Mouse (Mus musculus): ENCODE data around the gene Sart3.
"Not testable (repeated sequence)": the region's sequence is repeated elsewhere in the genome, so short reads cannot be mapped to it uniquely, and the experiment has no call there.

Sart3 gene

DNA sequence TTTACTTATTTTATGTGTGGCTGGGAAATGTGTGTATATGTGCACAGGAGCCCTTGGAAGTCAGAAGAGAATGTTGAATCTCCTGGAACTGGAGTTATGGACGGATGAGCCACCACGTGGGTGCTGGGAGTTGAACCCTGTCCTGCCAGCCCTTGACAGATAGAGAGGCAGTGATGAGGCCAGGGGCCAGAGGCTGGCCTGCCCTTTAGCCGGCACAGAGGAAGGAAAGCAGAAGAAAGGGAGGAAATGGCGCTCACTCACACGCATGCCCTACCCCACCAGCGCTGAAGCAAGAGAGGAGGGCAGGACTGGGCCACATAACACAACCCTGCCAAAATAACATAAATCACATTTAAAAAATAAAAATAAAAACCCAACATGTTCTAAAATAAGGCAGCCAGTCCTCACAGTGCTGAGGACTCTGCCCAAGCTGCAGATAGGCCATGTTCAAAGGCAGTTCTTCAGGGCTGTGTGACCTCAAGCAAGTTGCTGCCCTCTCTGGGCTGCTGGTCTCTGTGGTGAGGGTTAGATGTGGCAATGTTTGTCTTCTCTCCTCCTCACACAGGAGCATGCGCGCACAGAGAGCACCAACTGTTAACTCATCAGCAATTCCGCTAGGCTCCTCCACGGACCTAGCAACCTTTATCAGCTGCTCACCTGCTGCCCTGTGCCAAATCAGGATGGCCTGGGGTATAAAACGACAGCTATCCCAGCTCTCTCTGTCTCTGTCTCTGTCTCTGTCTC lies 18.3 kb upstream of the Sart3 start:
- no peak for DNase-seq (ENCODE audit: low spot score)

- no peak for DNase-seq (ENCODE audit: low spot score)
Measured at GRCm38 (mm10) chr5:113789075-113789788, 16.9 kb upstream of the Sart3 start.

- DNase-seq (ENCODE audit: low spot score), result no peak
Measured at GRCm38 (mm10) chr5:113788645-113789044, 16.3 kb upstream of the Sart3 start.

- DNase-seq (ENCODE audit: low spot score), result no peak
Measured at GRCm38 (mm10) chr5:113786985-113787384, 14.7 kb upstream of the Sart3 start.

GRCm38 (mm10) chr5:113784104-113784503 lies 11.8 kb upstream of the Sart3 start:
- DNase-seq (ENCODE audit: low spot score), result not testable (repeated sequence)

DNA sequence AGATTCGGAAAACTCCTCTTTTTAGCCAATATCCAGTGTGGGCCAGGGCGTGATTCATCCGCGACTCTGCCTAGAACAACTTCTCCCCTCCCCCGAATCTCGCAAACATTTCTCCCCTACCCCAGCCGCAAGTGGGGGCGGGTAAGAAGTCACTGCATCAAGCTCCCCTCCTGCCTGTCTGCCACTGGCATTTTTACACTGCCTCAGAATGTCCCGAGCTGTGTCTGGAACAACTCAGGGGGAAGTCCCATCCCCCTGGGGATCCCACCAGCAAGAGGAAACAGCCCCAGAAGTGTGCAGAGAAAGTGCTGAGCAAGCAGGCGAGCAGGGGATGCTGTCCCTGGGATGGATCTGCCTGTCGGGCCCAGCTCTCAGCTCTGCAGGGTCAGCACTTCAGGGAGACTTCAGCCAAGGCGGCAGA lies 11.3 kb upstream of the Sart3 start:
- no peak for DNase-seq (ENCODE audit: low spot score)

GRCm38 (mm10) chr5:113782624-113783023 lies 10.3 kb upstream of the Sart3 start:
- DNase-seq (ENCODE audit: low spot score), result no peak

DNA sequence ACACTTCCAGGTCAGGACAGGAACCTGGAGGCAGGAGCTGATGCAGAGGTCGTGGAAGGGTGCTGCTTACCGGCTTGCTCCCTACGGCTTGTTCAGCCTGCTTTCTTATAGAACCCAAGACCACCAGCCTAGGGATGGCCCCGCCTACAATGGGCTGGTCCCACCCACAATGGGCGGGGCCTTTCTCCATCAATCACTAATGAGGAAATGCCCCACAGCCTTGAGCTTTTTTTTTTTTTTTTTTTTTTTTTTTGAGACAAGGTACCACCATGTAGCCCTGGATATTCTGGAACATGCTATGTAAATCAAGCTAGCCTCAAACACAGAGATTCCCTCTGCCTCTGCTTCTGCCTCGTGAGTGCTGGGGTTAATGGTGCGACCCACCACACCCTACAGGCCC lies 9.6 kb upstream of the Sart3 start:
- DNase-seq (ENCODE audit: low spot score), result no peak

- no peak for DNase-seq (ENCODE audit: low spot score)
Measured at GRCm38 (mm10) chr5:113781254-113781653, 8.9 kb upstream of the Sart3 start.

- no peak for DNase-seq (ENCODE audit: low spot score)
Measured at GRCm38 (mm10) chr5:113780763-113781162, 8.5 kb upstream of the Sart3 start.

DNA sequence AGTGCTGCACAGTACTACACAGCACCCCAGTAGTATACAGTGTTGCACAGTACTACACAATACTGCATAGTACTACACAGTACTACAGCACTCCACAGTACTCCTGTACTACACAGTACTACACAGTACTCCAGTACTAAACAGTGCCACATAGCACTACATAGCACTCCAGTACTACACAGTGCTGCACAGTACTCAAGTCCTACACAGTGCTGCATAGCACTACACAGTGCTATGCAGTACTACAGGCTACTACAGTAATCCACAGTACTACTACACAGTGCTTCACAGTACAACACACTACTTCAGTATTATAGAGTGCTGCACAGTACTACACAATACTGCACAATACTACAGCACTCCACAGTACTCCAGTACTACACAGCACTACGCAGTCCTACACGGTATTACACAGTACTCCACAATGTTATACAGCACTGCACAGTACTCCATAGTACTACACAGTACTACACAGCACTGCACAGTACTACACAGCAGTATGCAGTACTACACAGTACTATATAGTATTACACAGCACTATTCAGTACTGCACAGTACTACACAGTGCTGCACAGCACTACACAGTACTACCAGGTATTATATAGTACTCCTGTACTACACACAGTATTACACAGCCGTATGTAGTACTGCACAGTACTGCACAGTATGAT lies 7.9 kb upstream of the Sart3 start:
- no peak for DNase-seq (ENCODE audit: low spot score)

DNA sequence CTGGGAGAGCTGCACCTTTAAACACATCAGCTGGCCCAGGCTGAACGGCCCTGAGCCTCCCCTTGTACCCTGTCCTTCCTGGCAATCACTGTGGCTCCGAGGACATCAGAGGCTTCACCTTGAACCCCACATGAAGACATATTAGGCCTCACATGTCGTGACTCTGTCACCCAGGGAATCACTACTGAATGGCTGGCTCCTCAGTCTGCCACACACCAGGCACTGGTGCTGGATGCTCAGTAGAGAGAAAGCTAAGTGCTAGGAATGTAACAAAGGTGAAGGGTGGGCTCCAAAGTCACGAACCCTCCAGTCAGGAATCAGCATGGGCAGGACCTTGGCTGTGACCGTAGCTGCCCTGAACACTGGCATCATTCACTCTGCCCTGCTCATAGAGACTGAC lies 7.3 kb upstream of the Sart3 start:
- DNase-seq (ENCODE audit: low spot score), result no peak

DNA sequence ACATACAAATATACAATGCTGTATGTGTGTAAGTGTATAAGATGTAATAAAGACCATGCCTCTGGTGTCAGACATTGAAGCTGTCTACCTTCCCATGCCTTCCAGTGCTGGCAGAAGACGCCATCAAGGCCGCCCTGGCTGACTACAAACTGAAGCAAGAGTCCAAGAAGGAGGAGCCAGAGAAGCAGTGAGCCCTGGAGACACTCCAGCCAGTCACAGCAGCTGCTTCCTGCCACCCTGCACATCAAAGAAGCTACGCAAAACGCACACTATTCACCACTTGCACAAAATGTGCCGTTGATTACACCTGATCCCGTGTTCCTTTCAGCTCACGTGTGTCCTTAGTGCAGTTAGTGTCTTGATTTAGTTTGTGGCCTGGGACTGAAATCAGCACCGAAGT lies 5.4 kb upstream of the Sart3 start:
- DNase-seq (ENCODE audit: low spot score), result not testable (repeated sequence)

GRCm38 (mm10) chr5:113776896-113777226 lies 4.6 kb upstream of the Sart3 start:
- DNase-seq (ENCODE audit: low spot score), result no peak

GRCm38 (mm10) chr5:113776128-113776895 lies 4.0 kb upstream of the Sart3 start:
- no peak for DNase-seq (ENCODE audit: low spot score)

- no peak for DNase-seq (ENCODE audit: low spot score)
Measured at GRCm38 (mm10) chr5:113775585-113775984, 3.3 kb upstream of the Sart3 start.

DNA sequence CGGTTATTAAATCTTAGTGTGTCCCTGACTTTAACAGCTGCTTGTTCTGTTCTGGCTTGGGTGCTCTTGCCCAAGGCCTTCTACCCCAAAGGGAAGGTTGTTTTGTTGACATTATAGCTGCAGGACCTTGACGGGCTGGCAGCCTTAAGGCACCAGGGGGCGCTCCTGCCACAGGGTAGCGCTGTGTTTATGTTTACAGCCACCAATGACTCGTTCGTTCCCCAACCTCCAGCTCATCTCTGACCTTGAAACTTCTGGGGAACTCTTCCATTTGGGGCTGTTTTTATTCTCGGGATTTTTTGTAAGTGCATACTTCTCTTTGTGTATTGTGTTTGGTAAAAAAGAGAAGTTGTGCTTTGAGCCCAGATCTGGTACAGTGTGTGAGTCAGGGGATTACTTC lies 1.4 kb upstream of the Sart3 start:
- peak; percentile 93 for DNase-seq (ENCODE audit: low spot score)

- no peak for DNase-seq (ENCODE audit: low spot score)
Measured at GRCm38 (mm10) chr5:113772905-113773519, 702 bp upstream of the Sart3 start.

GRCm38 (mm10) chr5:113771213-113772162 lies 822 bp downstream of the Sart3 start:
- peak; percentile 84 for DNase-seq (ENCODE audit: low spot score)

GRCm38 (mm10) chr5:113768806-113769205 lies 3.5 kb downstream of the Sart3 start:
- DNase-seq (ENCODE audit: low spot score), result no peak
